Mouse (Mus musculus): Measurements from ENCODE around the gene Cntn4.

DNA sequence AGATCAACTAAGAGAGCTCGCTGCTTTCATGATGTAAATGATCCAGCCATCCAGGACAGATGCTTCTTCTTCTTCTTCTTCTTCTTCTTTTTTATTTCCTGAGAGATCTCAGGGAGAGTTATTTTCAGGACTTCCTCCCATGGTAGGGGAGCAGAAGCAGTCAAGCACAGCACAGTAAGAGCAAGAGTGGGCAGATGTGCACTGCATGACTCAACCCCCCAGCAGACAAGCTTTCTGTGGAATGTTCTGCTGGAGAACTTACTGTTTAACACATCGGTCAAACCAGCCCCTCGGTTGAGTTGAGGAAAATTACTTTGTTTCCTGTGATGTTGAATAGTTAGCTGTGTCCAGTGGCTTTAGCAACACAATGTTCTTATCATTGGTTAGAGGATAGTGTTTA lies 731.2 kb downstream of the Cntn4 start:
- TF ChIP-seq CTCF (IDR thresholded peaks at IDR 0.05; ENCODE audit: low read depth) (no peak), EP300 (IDR thresholded peaks at IDR 0.05; ENCODE audit: low read depth) (no peak)
